Mouse (Mus musculus): ENCODE data around the gene Rnf2. TPM values are rescaled to one million over a fixed set of nuclear protein-coding genes. Genes with fewer than 3 reads are reported as not detected.

The Rnf2 gene
- polyA plus RNA-seq, 1 experiment: 14.1 TPM

GRCm38 (mm10) chr1:151515733-151516132, 15.0 kb upstream of the Rnf2 start:
- Histone ChIP-seq H3K4me3 (no peak overlapping the region), H3K79me2 (ENCODE audit: control insufficient read depth, insufficient read depth) (no peaks in the 10 kb centered on the region), H3K27me3 (ENCODE audit: control insufficient read depth, insufficient read depth, insufficient read length) (no peaks in the 10 kb centered on the region), H3K4me2 (ENCODE audit: low read depth) (no peak overlapping the region), H3ac (ENCODE audit: control insufficient read depth, insufficient read length) (no peak overlapping the region), H3K36me3 (ENCODE audit: control insufficient read depth, insufficient read depth) (no peaks in the 10 kb centered on the region)
- TF ChIP-seq CEBPB (IDR thresholded peaks at IDR 0.05; ENCODE audit: insufficient read depth, poor library complexity, severe bottlenecking) (no peak), TCF12 (IDR thresholded peaks at IDR 0.05; ENCODE audit: insufficient read depth, poor library complexity, severe bottlenecking) (no peak), TCF3 (IDR thresholded peaks at IDR 0.05; ENCODE audit: insufficient read length, low read depth) (no peak), REST (IDR thresholded peaks at IDR 0.05; ENCODE audit: insufficient read depth, insufficient read length) (no peak), MYOD1 (IDR thresholded peaks at IDR 0.05; ENCODE audit: control insufficient read depth in 1 of 3, insufficient read length in 2 of 3, low read depth in 2 of 3) (no peak), USF1 (IDR thresholded peaks at IDR 0.05; ENCODE audit: low read depth) (no peak), POLR2A (IDR thresholded peaks at IDR 0.05; ENCODE audit: insufficient read length, low read depth) (no peak), MYOG (IDR thresholded peaks at IDR 0.05; ENCODE audit: control insufficient read depth in 1 of 3, insufficient read depth in 1 of 3, insufficient read length in 2 of 3, low read depth in 2 of 3) (no peak), SRF (IDR thresholded peaks at IDR 0.05; ENCODE audit: control insufficient read depth, insufficient read length, low read depth) (no peak), POLR2AphosphoS2 (IDR thresholded peaks at IDR 0.05; ENCODE audit: insufficient read length, low read depth) (no peak), E2F4 (IDR thresholded peaks at IDR 0.05; ENCODE audit: insufficient read depth) (no peak)

GRCm38 (mm10) chr1:151514119-151514518, 13.4 kb upstream of the Rnf2 start:
- Histone ChIP-seq H3K4me3 (no peak overlapping the region), H3K4me2 (ENCODE audit: low read depth) (no peak overlapping the region), H3ac (ENCODE audit: control insufficient read depth, insufficient read length) (no peak overlapping the region), H3K36me3 (ENCODE audit: control insufficient read depth, insufficient read depth) (no peaks in the 10 kb centered on the region), H3K79me2 (ENCODE audit: control insufficient read depth, insufficient read depth) (no peaks in the 10 kb centered on the region), H3K27me3 (ENCODE audit: control insufficient read depth, insufficient read depth, insufficient read length) (no peaks in the 10 kb centered on the region)
- TF ChIP-seq MYOG (IDR thresholded peaks at IDR 0.05; ENCODE audit: control insufficient read depth in 1 of 3, insufficient read depth in 1 of 3, insufficient read length in 2 of 3, low read depth in 2 of 3) (no peak), CEBPB (IDR thresholded peaks at IDR 0.05; ENCODE audit: insufficient read depth, poor library complexity, severe bottlenecking) (no peak), MAX (IDR thresholded peaks at IDR 0.05; ENCODE audit: low read depth) (no peak)

GRCm38 (mm10) chr1:151510811-151511210, 10.1 kb upstream of the Rnf2 start:
- H3K36me3 ChIP-seq (ENCODE audit: control insufficient read depth, insufficient read depth): no peaks in the 10 kb centered on the region
- H3K79me2 ChIP-seq (ENCODE audit: control insufficient read depth, insufficient read depth): no peaks in the 10 kb centered on the region
- no peak overlapping the region for H3K4me3 ChIP-seq
- H3ac ChIP-seq (ENCODE audit: control insufficient read depth, insufficient read length): no peak overlapping the region
- no peak for TF ChIP-seq USF1 (IDR thresholded peaks at IDR 0.05; ENCODE audit: low read depth)
- no peak for TF ChIP-seq CEBPB (IDR thresholded peaks at IDR 0.05; ENCODE audit: insufficient read depth, poor library complexity, severe bottlenecking)
- TF ChIP-seq REST (IDR thresholded peaks at IDR 0.05; ENCODE audit: insufficient read depth, insufficient read length): no peak
- H3K27me3 ChIP-seq (ENCODE audit: control insufficient read depth, insufficient read depth, insufficient read length): no peaks in the 10 kb centered on the region
- H3K4me2 ChIP-seq (ENCODE audit: low read depth): no peak overlapping the region

GRCm38 (mm10) chr1:151499815-151500501, 797 bp downstream of the Rnf2 start:
- H3K4me2 ChIP-seq (ENCODE audit: low read depth): peak overlapping the region; percentile 77
- H3K36me3 ChIP-seq (ENCODE audit: control insufficient read depth, insufficient read depth): no peaks in the 10 kb centered on the region
- no peak for TF ChIP-seq REST (IDR thresholded peaks at IDR 0.05; ENCODE audit: insufficient read depth, insufficient read length)
- TF ChIP-seq MYOG (IDR thresholded peaks at IDR 0.05; ENCODE audit: control insufficient read depth in 1 of 3, insufficient read depth in 1 of 3, insufficient read length in 2 of 3, low read depth in 2 of 3): no peak
- TF ChIP-seq POLR2AphosphoS2 (IDR thresholded peaks at IDR 0.05; ENCODE audit: insufficient read length, low read depth): no peak
- H3ac ChIP-seq (ENCODE audit: control insufficient read depth, insufficient read length): peak overlapping the region; percentile 91
- peaks cover 50% of the 10 kb centered on the region for H3K79me2 ChIP-seq (ENCODE audit: control insufficient read depth, insufficient read depth)
- peak overlapping the region; percentile 52 for H3K4me3 ChIP-seq
- no peaks in the 10 kb centered on the region for H3K27me3 ChIP-seq (ENCODE audit: control insufficient read depth, insufficient read depth, insufficient read length)

- H3ac ChIP-seq (ENCODE audit: control insufficient read depth, insufficient read length): no peak overlapping the region
- peak overlapping the region; percentile 77 for H3K4me2 ChIP-seq (ENCODE audit: low read depth)
- H3K79me2 ChIP-seq (ENCODE audit: control insufficient read depth, insufficient read depth): peaks cover 65% of the 10 kb centered on the region
- TF ChIP-seq TCF12 (IDR thresholded peaks at IDR 0.05; ENCODE audit: insufficient read depth, poor library complexity, severe bottlenecking) (no peak), MAX (IDR thresholded peaks at IDR 0.05; ENCODE audit: low read depth) (no peak), SRF (IDR thresholded peaks at IDR 0.05; ENCODE audit: control insufficient read depth, insufficient read length, low read depth) (no peak), TCF3 (IDR thresholded peaks at IDR 0.05; ENCODE audit: insufficient read length, low read depth) (no peak), E2F4 (IDR thresholded peaks at IDR 0.05; ENCODE audit: insufficient read depth) (no peak), REST (IDR thresholded peaks at IDR 0.05; ENCODE audit: insufficient read depth, insufficient read length) (no peak), POLR2AphosphoS2 (IDR thresholded peaks at IDR 0.05; ENCODE audit: insufficient read length, low read depth) (no peak), CEBPB (IDR thresholded peaks at IDR 0.05; ENCODE audit: insufficient read depth, poor library complexity, severe bottlenecking) (no peak), POLR2A (IDR thresholded peaks at IDR 0.05; ENCODE audit: insufficient read length, low read depth) (no peak), USF1 (IDR thresholded peaks at IDR 0.05; ENCODE audit: low read depth) (no peak)
- no peaks in the 10 kb centered on the region for H3K27me3 ChIP-seq (ENCODE audit: control insufficient read depth, insufficient read depth, insufficient read length)
- H3K36me3 ChIP-seq (ENCODE audit: control insufficient read depth, insufficient read depth): no peaks in the 10 kb centered on the region
- no peak overlapping the region for H3K4me3 ChIP-seq
Measured at GRCm38 (mm10) chr1:151498381-151498780, 2.4 kb downstream of the Rnf2 start.

All from myocyte (in vitro differentiated cells).